In genomic region chr3:93520330-93521193, GRCm38 (mm10) we compare ENCODE assay signal across 8 mouse cellular contexts. TPM values are rescaled to one million over a fixed set of nuclear protein-coding genes. Genes with fewer than 3 reads are reported as not detected.
DNase-seq lines count a peak whose midpoint lies in the region; ATAC-seq and TF ChIP-seq lines count a peak whose summit lies in the region.

S100a11 (plus strand) TSS chr3:93520488.

- no peaks in the 10 kb centered on the region for H3K9me3 ChIP-seq in heart, embryonic 14.5 days (ENCODE audit: control insufficient read depth, low read length)
- H3K9me3 ChIP-seq in kidney, postnatal 0 days (replicated peaks; ENCODE audit: low read length): no peaks in the 10 kb centered on the region

- H3K4me1 ChIP-seq in embryonic fibroblast, embryonic 13.5 days (ENCODE audit: control insufficient read depth, insufficient read depth, low read length): peaks cover 17% of the 10 kb centered on the region
- H3K4me1 ChIP-seq in heart, embryonic 14.5 days (ENCODE audit: control insufficient read depth in 2 of 2, insufficient read depth in 2 of 2, low read length in 2 of 2): peaks cover 5 to 16% of the 10 kb centered on the region in 2 experiments
- peaks cover 15% of the 10 kb centered on the region; the same call in 1 of the 2 replicates for H3K4me1 ChIP-seq in kidney, postnatal 0 days (replicated peaks; ENCODE audit: insufficient read depth, low read length)

- peak within 1 kb of the TSS; percentile 100 for H3K27ac ChIP-seq in embryonic fibroblast, embryonic 13.5 days (ENCODE audit: insufficient read depth, low read length)
- H3K27ac ChIP-seq in heart, embryonic 14.5 days (replicated peaks in 1 of 2; ENCODE audit: control insufficient read depth in 1 of 2, insufficient read depth in 1 of 2, low read depth in 2 of 2, low read length in 2 of 2): peak within 1 kb of the TSS; percentile 74 to 87
- H3K27ac ChIP-seq in kidney, postnatal 0 days: peak within 1 kb of the TSS; percentile 96

- H3K4me3 ChIP-seq in embryonic fibroblast, embryonic 13.5 days (ENCODE audit: insufficient read depth, low read length): peak within 1 kb of the TSS; percentile 89
- H3K4me3 ChIP-seq in heart, embryonic 14.5 days (ENCODE audit: control insufficient read depth in 1 of 2, insufficient read depth in 1 of 2, low read depth in 1 of 2, low read length in 2 of 2): peak within 1 kb of the TSS; percentile 74 to 79
- H3K4me3 ChIP-seq in kidney, postnatal 0 days (replicated peaks; ENCODE audit: low read depth, low read length): peak within 1 kb of the TSS; percentile 83

- H3K36me3 ChIP-seq in heart, embryonic 14.5 days (ENCODE audit: control insufficient read depth, insufficient read depth, low read length): peaks cover 15% of the 10 kb centered on the region
- 0 out of 2 replicates have a peak, but pooled peaks cover 3% of the 10 kb centered on the region for H3K36me3 ChIP-seq in kidney, postnatal 0 days (ENCODE audit: insufficient read depth, low read length)

- ATAC-seq in heart, embryonic 14.5 days (ENCODE audit: insufficient number of reproducible peaks, insufficient read depth, low FRiP score, low read depth): peak; percentile 88
- peak; percentile 97 for ATAC-seq in kidney, postnatal 0 days (replicated peaks; ENCODE audit: low FRiP score, low read depth)

- DNase-seq in B cell, adult 2 months: peak; percentile 57 to 59
- DNase-seq in ZHBTc4 (ENCODE audit: low read depth, low spot score): peak; percentile 85
- peak; percentile 93 for DNase-seq in kidney, postnatal 0 days (ENCODE audit: low spot score)
- DNase-seq in lung, postnatal 25 days (ENCODE audit: low spot score): peak; percentile 69
- DNase-seq in ovary, postnatal 36 days (ENCODE audit: low spot score): peak; percentile 68
- peak; percentile 78 for DNase-seq in urinary bladder, postnatal 14 days (ENCODE audit: low spot score)

- peak within 1 kb of the TSS; percentile 88 for H3K9ac ChIP-seq in heart, embryonic 14.5 days (ENCODE audit: low read length)
- H3K9ac ChIP-seq in kidney, postnatal 0 days (ENCODE audit: low read depth, low read length): peak within 1 kb of the TSS; percentile 77

- H3K27me3 ChIP-seq in heart, embryonic 14.5 days (ENCODE audit: control insufficient read depth, insufficient read depth, low read length): no peaks in the 10 kb centered on the region
- no peaks in the 10 kb centered on the region for H3K27me3 ChIP-seq in kidney, postnatal 0 days (ENCODE audit: insufficient read depth, low read length)

- TF ChIP-seq POLR2A in embryonic fibroblast, embryonic 13.5 days (IDR thresholded peaks at IDR 0.05; ENCODE audit: low read depth, low read length): peak; percentile 95

- H3K4me2 ChIP-seq in heart, embryonic 14.5 days (ENCODE audit: low read length): peak within 1 kb of the TSS; percentile 67
- H3K4me2 ChIP-seq in kidney, postnatal 0 days (ENCODE audit: low read length): peak within 1 kb of the TSS; percentile 58

- no peak for TF ChIP-seq CTCF in embryonic fibroblast, embryonic 13.5 days (IDR thresholded peaks at IDR 0.05; ENCODE audit: borderline replicate concordance, insufficient read depth, low read length)
- TF ChIP-seq CTCF in kidney, postnatal 0 days (IDR thresholded peaks at IDR 0.05; ENCODE audit: low read depth): 0 out of 2 replicates have a peak, but pooled peaks have one; percentile 9

- WGBS in heart, embryonic 14.5 days: under 1% methylated on average over 38 of the region's 38 CpGs
- under 1% methylated on average over 38 of the region's 38 CpGs for WGBS in kidney, postnatal 0 days

RNA-seq across cellular contexts. Expression of gene S100a11, which starts in this region (rescaled TPM):
- 1,573 and 1,846 TPM in 2 replicates for polyA plus RNA-seq in embryonic fibroblast, embryonic 13.5 days (2011; ENCODE audit: insufficient read length, low read depth, missing spikeins)
- polyA plus RNA-seq in heart, embryonic 14.5 days (2014; fragmentation: Nextera tagmentation; extraction: Ambion mirVana): 880 and 961 TPM in 2 replicates
- polyA plus RNA-seq in kidney, postnatal 0 days (2015; fragmentation: Nextera tagmentation; extraction: Ambion mirVana): 2,066 and 2,191 TPM in 2 replicates

Comparison
In these comparisons a context has a peak if more than half of its experiments do, and no peak if none do; other contexts are left out.
1. Peak in every context shown above with its lines: DNase-seq, ATAC-seq, H3K4me3 ChIP-seq and H3K27ac ChIP-seq.